Mouse (Mus musculus): ENCODE measurements at regions not wholly inside any gene's neighbourhood (a gene's known extent, or its start where the extent isn't known, plus 50 kb on each side); places are given as distances from the start of the nearest gene placed in this dataset.

- Histone ChIP-seq H3K9ac (ENCODE audit: low read length) (no peak overlapping the region), H3K27ac (replicated peaks) (no peak overlapping the region), H3K4me3 (ENCODE audit: low read depth, low read length) (no peak overlapping the region), H3K4me2 (replicated peaks; ENCODE audit: low read depth) (no peak overlapping the region), H3K36me3 (ENCODE audit: control insufficient read depth, insufficient read depth, low read length) (no peaks in the 10 kb centered on the region), H3K27me3 (ENCODE audit: control insufficient read depth, insufficient read depth, low read length) (no peaks in the 10 kb centered on the region), H3K9me3 (ENCODE audit: control insufficient read depth, low read length) (no peaks in the 10 kb centered on the region), H3K4me1 (replicated peaks; ENCODE audit: control insufficient read depth, insufficient read depth) (no peaks in the 10 kb centered on the region)
- WGBS: 92% methylated on average over 1 of the region's 1 CpGs
- DNase-seq (ENCODE audit: low spot score) (no peak), ATAC-seq (ENCODE audit: low FRiP score, low TSS enrichment) (no peak)
- no peak for TF ChIP-seq CTCF (IDR thresholded peaks at IDR 0.05; ENCODE audit: low read depth)
- TF ChIP-seq EP300 (optimal IDR thresholded peaks at IDR 0.05): no peak
Observed at GRCm38 (mm10) chr6:101003901-101004300, 170.5 kb downstream of the Ppp4r2 start.

GRCm38 (mm10) chr6:101021650-101022049 is 188.2 kb downstream of the Ppp4r2 start:
- no peak overlapping the region for H3K4me2 ChIP-seq (replicated peaks; ENCODE audit: low read depth)
- no peak overlapping the region for H3K4me3 ChIP-seq (ENCODE audit: low read depth, low read length)
- H3K9ac ChIP-seq (ENCODE audit: low read length): no peak overlapping the region
- no peaks in the 10 kb centered on the region for H3K9me3 ChIP-seq (ENCODE audit: control insufficient read depth, low read length)
- H3K4me1 ChIP-seq (replicated peaks; ENCODE audit: control insufficient read depth, insufficient read depth): no peaks in the 10 kb centered on the region
- no peaks in the 10 kb centered on the region for H3K27me3 ChIP-seq (ENCODE audit: control insufficient read depth, insufficient read depth, low read length)
- DNase-seq (ENCODE audit: low spot score) (no peak), ATAC-seq (ENCODE audit: low FRiP score, low TSS enrichment) (no peak)
- WGBS: 72% methylated on average over 3 of the region's 3 CpGs
- H3K27ac ChIP-seq (replicated peaks): no peak overlapping the region
- no peaks in the 10 kb centered on the region for H3K36me3 ChIP-seq (ENCODE audit: control insufficient read depth, insufficient read depth, low read length)
- TF ChIP-seq EP300 (optimal IDR thresholded peaks at IDR 0.05) (no peak), CTCF (IDR thresholded peaks at IDR 0.05; ENCODE audit: low read depth) (no peak)

GRCm38 (mm10) chr6:101025816-101026215 is 192.4 kb downstream of the Ppp4r2 start:
- Histone ChIP-seq H3K9me3 (ENCODE audit: control insufficient read depth, low read length) (no peaks in the 10 kb centered on the region), H3K36me3 (ENCODE audit: control insufficient read depth, insufficient read depth, low read length) (no peaks in the 10 kb centered on the region), H3K4me2 (replicated peaks; ENCODE audit: low read depth) (no peak overlapping the region), H3K27ac (replicated peaks) (no peak overlapping the region), H3K4me1 (replicated peaks; ENCODE audit: control insufficient read depth, insufficient read depth) (no peaks in the 10 kb centered on the region), H3K9ac (ENCODE audit: low read length) (no peak overlapping the region), H3K4me3 (ENCODE audit: low read depth, low read length) (no peak overlapping the region), H3K27me3 (ENCODE audit: control insufficient read depth, insufficient read depth, low read length) (no peaks in the 10 kb centered on the region)
- 82% methylated on average over 4 of the region's 4 CpGs for WGBS
- DNase-seq (ENCODE audit: low spot score) (no peak), ATAC-seq (ENCODE audit: low FRiP score, low TSS enrichment) (no peak)
- TF ChIP-seq CTCF (IDR thresholded peaks at IDR 0.05; ENCODE audit: low read depth) (no peak), EP300 (optimal IDR thresholded peaks at IDR 0.05) (no peak)

GRCm38 (mm10) chr6:101027462-101027861 is 194.0 kb downstream of the Ppp4r2 start:
- WGBS: 66% methylated on average over 10 of the region's 10 CpGs
- H3K36me3 ChIP-seq (ENCODE audit: control insufficient read depth, insufficient read depth, low read length): no peaks in the 10 kb centered on the region
- DNase-seq (ENCODE audit: low spot score): no peak
- H3K9me3 ChIP-seq (ENCODE audit: control insufficient read depth, low read length): no peaks in the 10 kb centered on the region
- H3K9ac ChIP-seq (ENCODE audit: low read length): no peak overlapping the region
- H3K4me3 ChIP-seq (ENCODE audit: low read depth, low read length): no peak overlapping the region
- no peak for ATAC-seq (ENCODE audit: low FRiP score, low TSS enrichment)
- H3K4me2 ChIP-seq (replicated peaks; ENCODE audit: low read depth): no peak overlapping the region
- TF ChIP-seq EP300 (optimal IDR thresholded peaks at IDR 0.05): no peak
- TF ChIP-seq CTCF (IDR thresholded peaks at IDR 0.05; ENCODE audit: low read depth): no peak
- H3K4me1 ChIP-seq (replicated peaks; ENCODE audit: control insufficient read depth, insufficient read depth): no peaks in the 10 kb centered on the region
- H3K27ac ChIP-seq (replicated peaks): no peak overlapping the region
- H3K27me3 ChIP-seq (ENCODE audit: control insufficient read depth, insufficient read depth, low read length): no peaks in the 10 kb centered on the region

- no peaks in the 10 kb centered on the region for H3K27me3 ChIP-seq (ENCODE audit: control insufficient read depth, insufficient read depth, low read length)
- H3K27ac ChIP-seq (replicated peaks): no peak overlapping the region
- H3K9ac ChIP-seq (ENCODE audit: low read length): no peak overlapping the region
- WGBS: 48% methylated on average over 3 of the region's 3 CpGs
- H3K4me2 ChIP-seq (replicated peaks; ENCODE audit: low read depth): no peak overlapping the region
- no peaks in the 10 kb centered on the region for H3K4me1 ChIP-seq (replicated peaks; ENCODE audit: control insufficient read depth, insufficient read depth)
- DNase-seq (ENCODE audit: low spot score): no peak
- TF ChIP-seq CTCF (IDR thresholded peaks at IDR 0.05; ENCODE audit: low read depth) (no peak), EP300 (optimal IDR thresholded peaks at IDR 0.05) (no peak)
- H3K36me3 ChIP-seq (ENCODE audit: control insufficient read depth, insufficient read depth, low read length): no peaks in the 10 kb centered on the region
- no peak for ATAC-seq (ENCODE audit: low FRiP score, low TSS enrichment)
- H3K9me3 ChIP-seq (ENCODE audit: control insufficient read depth, low read length): no peaks in the 10 kb centered on the region
- H3K4me3 ChIP-seq (ENCODE audit: low read depth, low read length): no peak overlapping the region
Observed at GRCm38 (mm10) chr6:101029436-101029835, 196.0 kb downstream of the Ppp4r2 start.

GRCm38 (mm10) chr6:101030451-101031125 is 197.2 kb downstream of the Ppp4r2 start:
- H3K27me3 ChIP-seq (ENCODE audit: control insufficient read depth, insufficient read depth, low read length): no peaks in the 10 kb centered on the region
- no peak overlapping the region for H3K9ac ChIP-seq (ENCODE audit: low read length)
- no peak for ATAC-seq (ENCODE audit: low FRiP score, low TSS enrichment)
- no peak overlapping the region for H3K27ac ChIP-seq (replicated peaks)
- no peak overlapping the region for H3K4me3 ChIP-seq (ENCODE audit: low read depth, low read length)
- no peaks in the 10 kb centered on the region for H3K9me3 ChIP-seq (ENCODE audit: control insufficient read depth, low read length)
- DNase-seq (ENCODE audit: low spot score): no peak
- H3K4me2 ChIP-seq (replicated peaks; ENCODE audit: low read depth): no peak overlapping the region
- TF ChIP-seq CTCF (IDR thresholded peaks at IDR 0.05; ENCODE audit: low read depth) (no peak), EP300 (optimal IDR thresholded peaks at IDR 0.05) (no peak)
- 86% methylated on average over 13 of the region's 13 CpGs for WGBS
- no peaks in the 10 kb centered on the region for H3K4me1 ChIP-seq (replicated peaks; ENCODE audit: control insufficient read depth, insufficient read depth)
- no peaks in the 10 kb centered on the region for H3K36me3 ChIP-seq (ENCODE audit: control insufficient read depth, insufficient read depth, low read length)
